Mouse (Mus musculus) embryonic fibroblast, embryonic 13.5 days (primary cell): ENCODE data around the gene Aifm1.

ENCODE experiments used
- CTCF ChIP-seq: IDR thresholded peaks from 2 replicates; pipeline ENCODE4 v1.5.1; 2011; ENCODE audit warnings: mild to moderate bottlenecking, control low read depth, low read length, moderate library complexity, borderline replicate concordance; ENCODE audit not compliant: insufficient read depth
- POLR2A ChIP-seq: IDR thresholded peaks from 2 replicates; pipeline ENCODE4 v1.6.1; 2011; ENCODE audit warnings: low read depth, mild to moderate bottlenecking, control low read depth, low read length, moderate library complexity

GRCm38 (mm10) chrX:48433527-48433899, 79.8 kb downstream of the Aifm1 start:
- TF ChIP-seq POLR2A (no peak), CTCF (no peak)
